Mouse (Mus musculus) megakaryocyte, embryonic 14.5 days (primary cell): ENCODE data around the gene Lgals4.

ENCODE experiments used
- FLI1 ChIP-seq: IDR thresholded peaks from 2 replicates; pipeline ENCODE4 v1.6.1; 2012; ENCODE audit warnings: low read length, inconsistent platforms, mixed read lengths
- GATA1 ChIP-seq: IDR thresholded peaks from 3 replicates; pipeline ENCODE4 v1.6.1; 2012; ENCODE audit warnings: mixed read lengths, low read length, inconsistent platforms, borderline replicate concordance

DNA sequence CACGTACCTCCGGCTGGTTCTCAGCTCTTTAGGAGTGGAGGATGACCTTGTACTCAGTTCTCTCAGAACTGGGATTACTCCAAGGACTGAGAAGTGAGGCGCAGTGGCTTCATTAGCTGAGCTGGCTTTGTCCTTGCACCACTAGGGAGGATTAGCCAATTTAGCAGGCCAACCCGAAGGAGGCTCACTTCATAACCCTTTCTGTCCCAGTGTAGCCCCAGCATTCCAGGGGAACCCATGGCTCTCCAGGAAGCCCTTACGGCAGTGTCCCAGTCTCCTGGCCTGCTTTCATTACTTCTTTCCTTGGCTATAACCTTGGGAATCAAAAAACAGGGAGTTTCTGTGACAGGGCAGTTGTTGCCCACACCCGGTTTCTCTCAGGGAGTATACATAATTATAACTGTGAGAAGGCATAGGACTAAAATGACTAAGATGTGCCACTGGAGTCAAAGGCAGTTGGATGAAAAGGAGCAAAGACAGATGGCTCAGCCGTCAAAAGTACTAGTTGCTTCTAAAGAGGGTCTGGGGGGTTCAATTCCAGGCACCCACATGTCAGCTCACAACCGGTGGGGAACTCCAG lies 25.9 kb upstream of the Lgals4 start:
- TF ChIP-seq GATA1 (no peak), FLI1 (no peak)
